Mouse (Mus musculus): ENCODE measurements around the gene Ttc7b. TPM values are rescaled to one million over a fixed set of nuclear protein-coding genes. Genes with fewer than 3 reads are reported as not detected.

Gene Ttc7b
- total RNA-seq, 2 experiments from 2014 or later, result 6.3 to 7.9 TPM

- no peak for ATAC-seq (replicated peaks; ENCODE audit: low FRiP score, low TSS enrichment, poor library complexity, severe bottlenecking)
Measured at GRCm38 (mm10) chr12:100493211-100493610, 27.4 kb downstream of the Ttc7b start.

GRCm38 (mm10) chr12:100492676-100493075, 27.9 kb downstream of the Ttc7b start:
- ATAC-seq (replicated peaks; ENCODE audit: low FRiP score, low TSS enrichment, poor library complexity, severe bottlenecking), result no peak

GRCm38 (mm10) chr12:100491967-100492611, 28.5 kb downstream of the Ttc7b start:
- ATAC-seq (replicated peaks; ENCODE audit: low FRiP score, low TSS enrichment, poor library complexity, severe bottlenecking), result no peak

GRCm38 (mm10) chr12:100489799-100490198, 30.8 kb downstream of the Ttc7b start:
- ATAC-seq (replicated peaks; ENCODE audit: low FRiP score, low TSS enrichment, poor library complexity, severe bottlenecking), result no peak

- ATAC-seq (replicated peaks; ENCODE audit: low FRiP score, low TSS enrichment, poor library complexity, severe bottlenecking), result no peak
Measured at GRCm38 (mm10) chr12:100488368-100488767, 32.3 kb downstream of the Ttc7b start.

- ATAC-seq (replicated peaks; ENCODE audit: low FRiP score, low TSS enrichment, poor library complexity, severe bottlenecking), result no peak
Measured at GRCm38 (mm10) chr12:100486232-100486631, 34.4 kb downstream of the Ttc7b start.

- ATAC-seq (replicated peaks; ENCODE audit: low FRiP score, low TSS enrichment, poor library complexity, severe bottlenecking), result no peak
Measured at GRCm38 (mm10) chr12:100483054-100483453, 37.6 kb downstream of the Ttc7b start.

GRCm38 (mm10) chr12:100482255-100482654, 38.4 kb downstream of the Ttc7b start:
- ATAC-seq (replicated peaks; ENCODE audit: low FRiP score, low TSS enrichment, poor library complexity, severe bottlenecking), result no peak

- ATAC-seq (replicated peaks; ENCODE audit: low FRiP score, low TSS enrichment, poor library complexity, severe bottlenecking), result no peak
Measured at GRCm38 (mm10) chr12:100481443-100482026, 39.1 kb downstream of the Ttc7b start.

- no peak for ATAC-seq (replicated peaks; ENCODE audit: low FRiP score, low TSS enrichment, poor library complexity, severe bottlenecking)
Measured at GRCm38 (mm10) chr12:100480642-100481442, 39.8 kb downstream of the Ttc7b start.

- ATAC-seq (replicated peaks; ENCODE audit: low FRiP score, low TSS enrichment, poor library complexity, severe bottlenecking), result peak; percentile 85
Measured at GRCm38 (mm10) chr12:100479892-100480621, 40.6 kb downstream of the Ttc7b start.

GRCm38 (mm10) chr12:100479270-100479869, 41.3 kb downstream of the Ttc7b start:
- ATAC-seq (replicated peaks; ENCODE audit: low FRiP score, low TSS enrichment, poor library complexity, severe bottlenecking), result no peak

- no peak for ATAC-seq (replicated peaks; ENCODE audit: low FRiP score, low TSS enrichment, poor library complexity, severe bottlenecking)
Measured at GRCm38 (mm10) chr12:100478615-100479014, 42.0 kb downstream of the Ttc7b start.

- ATAC-seq (replicated peaks; ENCODE audit: low FRiP score, low TSS enrichment, poor library complexity, severe bottlenecking), result no peak
Measured at GRCm38 (mm10) chr12:100478151-100478550, 42.5 kb downstream of the Ttc7b start.

GRCm38 (mm10) chr12:100477474-100477873, 43.2 kb downstream of the Ttc7b start:
- no peak for ATAC-seq (replicated peaks; ENCODE audit: low FRiP score, low TSS enrichment, poor library complexity, severe bottlenecking)

GRCm38 (mm10) chr12:100476351-100476750, 44.3 kb downstream of the Ttc7b start:
- no peak for ATAC-seq (replicated peaks; ENCODE audit: low FRiP score, low TSS enrichment, poor library complexity, severe bottlenecking)

GRCm38 (mm10) chr12:100475489-100475888, 45.1 kb downstream of the Ttc7b start:
- ATAC-seq (replicated peaks; ENCODE audit: low FRiP score, low TSS enrichment, poor library complexity, severe bottlenecking), result no peak

GRCm38 (mm10) chr12:100474661-100475321, 45.8 kb downstream of the Ttc7b start:
- no peak for ATAC-seq (replicated peaks; ENCODE audit: low FRiP score, low TSS enrichment, poor library complexity, severe bottlenecking)

GRCm38 (mm10) chr12:100470295-100470694, 50.3 kb downstream of the Ttc7b start:
- ATAC-seq (replicated peaks; ENCODE audit: low FRiP score, low TSS enrichment, poor library complexity, severe bottlenecking), result no peak
